ENCODE assay signal across 26 mouse cellular contexts in the genomic region with DNA sequence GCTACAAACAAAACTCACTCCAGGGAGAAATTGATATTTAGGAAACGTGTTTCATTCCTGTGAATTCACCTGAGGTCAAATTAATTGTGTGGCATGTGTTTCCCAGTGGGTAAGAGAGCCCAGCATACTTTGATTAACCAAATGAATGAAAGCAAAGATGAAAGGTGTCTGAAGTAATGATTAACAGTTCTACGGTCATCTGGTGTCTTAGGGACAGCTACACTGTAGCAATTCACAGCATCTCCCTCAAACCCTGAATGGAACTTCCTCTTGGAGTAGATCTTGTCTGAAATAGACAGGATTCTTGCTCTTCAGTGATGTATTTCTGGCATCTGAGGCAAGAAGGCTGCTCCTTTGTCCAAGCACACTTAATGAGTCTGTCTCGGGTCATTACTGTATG. TPM values are rescaled to one million over a fixed set of nuclear protein-coding genes. Genes with fewer than 3 reads are reported as not detected.
DNase-seq lines count a peak whose midpoint lies in the region; ATAC-seq and TF ChIP-seq lines count a peak whose summit lies in the region.
"Had no signal": no experiment of that assay in that cellular context is flagged by ENCODE, and none has a peak within 500 bp of the region (broad histone marks: within the 10 kb centered on the region; RNA-seq: fewer than 3 reads in every experiment).

No protein-coding gene starts in this region.

- no peak overlapping the region for H3K4me3 ChIP-seq in kidney, embryonic 14.5 days (ENCODE audit: low read length)
- no peak overlapping the region for H3K4me3 ChIP-seq in kidney, embryonic 16.5 days (ENCODE audit: low read length)
- H3K4me3 ChIP-seq: embryonic facial prominence, embryonic 13.5 days; embryonic facial prominence, embryonic 15.5 days; erythroblast, embryonic 14.5 days; forebrain, embryonic 10.5 days; forebrain, embryonic 12.5 days had no signal

- H3K27ac ChIP-seq in kidney, embryonic 14.5 days (ENCODE audit: low read depth, low read length): peak overlapping the region; percentile 30; the same call in 1 of the 2 replicates
- H3K27ac ChIP-seq in kidney, embryonic 16.5 days (ENCODE audit: low read length): no peak overlapping the region
- H3K27ac ChIP-seq: embryonic facial prominence, embryonic 13.5 days; embryonic facial prominence, embryonic 15.5 days; forebrain, embryonic 10.5 days; forebrain, embryonic 12.5 days had no signal

- no peak for DNase-seq in kidney, postnatal 36 days
- DNase-seq in kidney, adult 11 months: no peak
- DNase-seq in brain, embryonic 14.5 days (ENCODE audit: low read depth): peak; percentile 15
- DNase-seq in urinary bladder, postnatal 4 days (ENCODE audit: low spot score in 2 of 2): no peak
- DNase-seq: adrenal gland, adult 8-10 months; adrenal gland, postnatal 14 days; adrenal gland, postnatal 36 days; cerebellum, adult 11 months; cerebellum, adult 18-20 months; cerebellum, adult 8-10 months; cerebellum, adult 9-11 months; cerebellum, postnatal 14 days; cerebellum, postnatal 36 days; embryo, embryonic 11 days had no signal

- no peaks in the 10 kb centered on the region for H3K9me3 ChIP-seq in kidney, embryonic 14.5 days (ENCODE audit: control insufficient read depth, low read length)
- H3K9me3 ChIP-seq in kidney, embryonic 16.5 days (ENCODE audit: low read length): peaks cover 5% of the 10 kb centered on the region; the same call in 1 of the 2 replicates
- H3K9me3 ChIP-seq: embryonic facial prominence, embryonic 13.5 days; embryonic facial prominence, embryonic 15.5 days had no signal

- TF ChIP-seq POLR2A in brain, embryonic 14.5 days (IDR thresholded peaks at IDR 0.05; ENCODE audit: borderline replicate concordance, extremely low read depth, insufficient read depth, insufficient read length, poor library complexity, severe bottlenecking): no peak

- H3K9ac ChIP-seq in kidney, embryonic 14.5 days (ENCODE audit: low read depth, low read length): no peak overlapping the region
- H3K9ac ChIP-seq in kidney, embryonic 16.5 days (replicated peaks; ENCODE audit: low read length): no peak overlapping the region
- H3K9ac ChIP-seq: embryonic facial prominence, embryonic 13.5 days; embryonic facial prominence, embryonic 15.5 days; forebrain, embryonic 12.5 days had no signal

- H3K27me3 ChIP-seq in kidney, embryonic 14.5 days (ENCODE audit: control insufficient read depth, insufficient read depth, low read length): no peaks in the 10 kb centered on the region
- H3K27me3 ChIP-seq in kidney, embryonic 16.5 days (ENCODE audit: insufficient read depth, low read length): no peaks in the 10 kb centered on the region
- H3K27me3 ChIP-seq: embryonic facial prominence, embryonic 13.5 days; embryonic facial prominence, embryonic 15.5 days; forebrain, embryonic 12.5 days had no signal

- TF ChIP-seq CTCF in brain, embryonic 14.5 days (IDR thresholded peaks at IDR 0.05; ENCODE audit: borderline replicate concordance, extremely low read depth, insufficient read depth, insufficient read length): no peak

- no peak overlapping the region for H3K4me2 ChIP-seq in kidney, embryonic 14.5 days (replicated peaks; ENCODE audit: low read depth, low read length)
- H3K4me2 ChIP-seq in kidney, embryonic 16.5 days (replicated peaks; ENCODE audit: low read depth, low read length): no peak overlapping the region
- H3K4me2 ChIP-seq: embryonic facial prominence, embryonic 13.5 days; embryonic facial prominence, embryonic 15.5 days; forebrain, embryonic 12.5 days had no signal

- H3K36me3 ChIP-seq in kidney, embryonic 14.5 days (ENCODE audit: control insufficient read depth, insufficient read depth, low read length): no peaks in the 10 kb centered on the region
- no peaks in the 10 kb centered on the region for H3K36me3 ChIP-seq in kidney, embryonic 16.5 days (ENCODE audit: insufficient read depth, low read length)
- H3K36me3 ChIP-seq: embryonic facial prominence, embryonic 13.5 days; embryonic facial prominence, embryonic 15.5 days; forebrain, embryonic 10.5 days; forebrain, embryonic 12.5 days had no signal

- ATAC-seq in kidney, embryonic 14.5 days (ENCODE audit: low FRiP score, low TSS enrichment): no peak; the same call in 1 of the 2 replicates
- ATAC-seq in kidney, embryonic 16.5 days (ENCODE audit: low FRiP score, low TSS enrichment): peak; percentile 70
- ATAC-seq: activated CD4-positive, CD25-positive, alpha-beta regulatory T cell, adult 4 months; forebrain, embryonic 14.5 days; forebrain, embryonic 16.5 days; Patski had no signal

- H3K4me1 ChIP-seq in kidney, embryonic 14.5 days (ENCODE audit: control insufficient read depth, insufficient read depth, low read length): no peaks in the 10 kb centered on the region
- peaks cover 5% of the 10 kb centered on the region; the same call in 1 of the 2 replicates for H3K4me1 ChIP-seq in kidney, embryonic 16.5 days (ENCODE audit: insufficient read depth, low read length)
- H3K4me1 ChIP-seq: embryonic facial prominence, embryonic 13.5 days; embryonic facial prominence, embryonic 15.5 days had no signal

- 40% methylated on average over 3 of the region's 3 CpGs for WGBS in kidney, embryonic 14.5 days
- WGBS in kidney, embryonic 16.5 days: 36% methylated on average over 3 of the region's 3 CpGs

RNA-seq across cellular contexts. Expression of gene Izumo1r, which starts 42.2 kb away (rescaled TPM):
- polyA plus RNA-seq in kidney, embryonic 14.5 days (2014; fragmentation: Nextera tagmentation; extraction: Ambion mirVana): 0.16 and 0.53 TPM in 2 replicates
- not detected in 2 replicates for polyA plus RNA-seq in kidney, embryonic 16.5 days (2015; fragmentation: Nextera tagmentation; extraction: Ambion mirVana)
- polyA plus RNA-seq in brain, embryonic 14.5 days (2012; rRNA removed): not detected in 2 replicates
- polyA plus RNA-seq: C2C12; erythroblast, embryonic 14.5 days; forebrain, embryonic 10.5 days; forebrain, embryonic 12.5 days; forebrain, embryonic 14.5 days; forebrain, embryonic 16.5 days; Patski had no signal
